8 mouse cellular contexts compared by ENCODE assay signal in genomic region chr9:45798467-45799164, GRCm38 (mm10). TPM values are rescaled to one million over a fixed set of nuclear protein-coding genes. Genes with fewer than 3 reads are reported as not detected.
DNase-seq lines count a peak whose midpoint lies in the region; ATAC-seq and TF ChIP-seq lines count a peak whose summit lies in the region.

No protein-coding gene starts in this region.

- peaks cover 18% of the 10 kb centered on the region for H3K4me1 ChIP-seq in forebrain, embryonic 10.5 days
- H3K4me1 ChIP-seq in intestine, embryonic 15.5 days (replicated peaks): 0 out of 2 replicates have a peak, but pooled peaks cover 6% of the 10 kb centered on the region
- no peaks in the 10 kb centered on the region for H3K4me1 ChIP-seq in lung, postnatal 0 days (ENCODE audit: insufficient read depth, low read depth, low read length)
- H3K4me1 ChIP-seq in stomach, embryonic 16.5 days (ENCODE audit: control insufficient read depth, insufficient read depth, low read length): no peaks in the 10 kb centered on the region

- TF ChIP-seq EP300 in lung, postnatal 0 days (IDR thresholded peaks at IDR 0.05): no peak

- ATAC-seq in intestine, embryonic 15.5 days: peak; percentile 81
- peak; percentile 80 for ATAC-seq in lung, postnatal 0 days
- ATAC-seq in stomach, embryonic 16.5 days (ENCODE audit: insufficient read depth, low FRiP score): peak; percentile 69; the same call in 1 of the 2 replicates
- ATAC-seq in monocyte, adult 5-6 weeks (replicated peaks; ENCODE audit: insufficient number of reproducible peaks, low FRiP score, low TSS enrichment, poor library complexity, severe bottlenecking): no peak

- no peak overlapping the region for H3K9ac ChIP-seq in intestine, embryonic 15.5 days
- H3K9ac ChIP-seq in lung, postnatal 0 days (replicated peaks; ENCODE audit: low read depth): no peak overlapping the region
- no peak overlapping the region for H3K9ac ChIP-seq in stomach, embryonic 16.5 days (ENCODE audit: low read length)

- H3K4me2 ChIP-seq in intestine, embryonic 15.5 days (replicated peaks): no peak overlapping the region
- no peak overlapping the region for H3K4me2 ChIP-seq in lung, postnatal 0 days (replicated peaks; ENCODE audit: low read depth, low read length)
- H3K4me2 ChIP-seq in stomach, embryonic 16.5 days (ENCODE audit: low read depth, low read length): no peak overlapping the region

- no peaks in the 10 kb centered on the region for H3K9me3 ChIP-seq in forebrain, embryonic 10.5 days
- no peaks in the 10 kb centered on the region for H3K9me3 ChIP-seq in intestine, embryonic 15.5 days
- H3K9me3 ChIP-seq in lung, postnatal 0 days (ENCODE audit: low read length): no peaks in the 10 kb centered on the region
- no peaks in the 10 kb centered on the region for H3K9me3 ChIP-seq in stomach, embryonic 16.5 days (replicated peaks; ENCODE audit: control insufficient read depth, low read length)

- TF ChIP-seq CTCF in lung, postnatal 0 days (IDR thresholded peaks at IDR 0.05): peak; percentile 65

- intact Hi-C loops in gastrocnemius, postnatal 14 days (cut with DNase I; ENCODE audit: low total_unique reads): no loop called here

- H3K4me3 ChIP-seq in forebrain, embryonic 10.5 days: no peak overlapping the region; the same call in 1 of the 2 replicates
- no peak overlapping the region for H3K4me3 ChIP-seq in intestine, embryonic 15.5 days (replicated peaks)
- H3K4me3 ChIP-seq in lung, postnatal 0 days (ENCODE audit: low read depth, low read length): no peak overlapping the region
- H3K4me3 ChIP-seq in stomach, embryonic 16.5 days (replicated peaks; ENCODE audit: low read length): no peak overlapping the region

- peak overlapping the region; percentile 17 for H3K27ac ChIP-seq in forebrain, embryonic 10.5 days
- H3K27ac ChIP-seq in intestine, embryonic 15.5 days: no peak overlapping the region
- no peak overlapping the region for H3K27ac ChIP-seq in lung, postnatal 0 days (ENCODE audit: low read length)
- no peak overlapping the region for H3K27ac ChIP-seq in stomach, embryonic 16.5 days (ENCODE audit: low read length)

- peaks cover 55% of the 10 kb centered on the region for H3K36me3 ChIP-seq in forebrain, embryonic 10.5 days (replicated peaks)
- peaks cover 6% of the 10 kb centered on the region; the same call in 1 of the 2 replicates for H3K36me3 ChIP-seq in intestine, embryonic 15.5 days
- H3K36me3 ChIP-seq in lung, postnatal 0 days (ENCODE audit: insufficient read depth, low read length): no peaks in the 10 kb centered on the region
- no peaks in the 10 kb centered on the region for H3K36me3 ChIP-seq in stomach, embryonic 16.5 days (ENCODE audit: control insufficient read depth, insufficient read depth, low read length)

- DNase-seq in gastrocnemius, postnatal 14 days: peak; percentile 38
- DNase-seq in gastrocnemius, adult 8-10 months (ENCODE audit: low spot score in 2 of 2): no peak
- peak; percentile 73 for DNase-seq in NIH3T3 (ENCODE audit: low read depth)
- peak; percentile 65 for DNase-seq in forebrain, embryonic 10.5 days (ENCODE audit: extremely low spot score, low spot score)
- peak; percentile 81 for DNase-seq in lung, postnatal 0 days (ENCODE audit: low spot score)

- 17% methylated on average over 13 of the region's 13 CpGs for WGBS in forebrain, embryonic 10.5 days
- 25% methylated on average over 13 of the region's 13 CpGs for WGBS in intestine, embryonic 15.5 days
- 21% methylated on average over 13 of the region's 13 CpGs for WGBS in lung, postnatal 0 days
- WGBS in stomach, embryonic 16.5 days: 18% methylated on average over 13 of the region's 13 CpGs

- no peaks in the 10 kb centered on the region for H3K27me3 ChIP-seq in forebrain, embryonic 10.5 days (ENCODE audit: poor library complexity, severe bottlenecking)
- no peaks in the 10 kb centered on the region for H3K27me3 ChIP-seq in intestine, embryonic 15.5 days (replicated peaks)
- H3K27me3 ChIP-seq in lung, postnatal 0 days (replicated peaks; ENCODE audit: insufficient read depth, low read length): no peaks in the 10 kb centered on the region
- H3K27me3 ChIP-seq in stomach, embryonic 16.5 days (ENCODE audit: control insufficient read depth, insufficient read depth, low read length): no peaks in the 10 kb centered on the region

RNA-seq across cellular contexts. Expression of gene Cep164, which starts 29.9 kb away (rescaled TPM):
- 1 to 10 TPM; 2.7 to 3.7 TPM for total RNA-seq in gastrocnemius, postnatal 14 days (2021)
- total RNA-seq in gastrocnemius, adult 8-10 months (2022): 1 to 10 TPM; 2.1 to 3.9 (median 2.4) TPM
- polyA plus RNA-seq in forebrain, embryonic 10.5 days (2016; fragmentation: Nextera tagmentation; extraction: Ambion mirVana): 19.3 and 20.4 TPM in 2 replicates
- 21.1 and 24.9 TPM in 2 replicates for polyA plus RNA-seq in intestine, embryonic 15.5 days (2015; fragmentation: Nextera tagmentation; extraction: Ambion mirVana)
- 16.5 and 19.4 TPM in 2 replicates for polyA plus RNA-seq in lung, postnatal 0 days (2015; fragmentation: Nextera tagmentation; extraction: Ambion mirVana)
- polyA plus RNA-seq in stomach, embryonic 16.5 days (2015; fragmentation: Nextera tagmentation; extraction: Ambion mirVana): 19.6 and 21.1 TPM in 2 replicates
- total RNA-seq in monocyte, adult 5-6 weeks (2017): 10.6 to 16.4 TPM (median 13.0 TPM) in 3 replicates

RNA-seq across cellular contexts. Expression of gene Bace1, which starts 39.8 kb away (rescaled TPM):
- 10 to 100 TPM; 41.0 to 55.8 TPM for total RNA-seq in gastrocnemius, postnatal 14 days (2021)
- total RNA-seq in gastrocnemius, adult 8-10 months (2022): 10 to 100 TPM; 28.3 to 64.8 (median 51.1) TPM
- 18.5 and 20.7 TPM in 2 replicates for polyA plus RNA-seq in forebrain, embryonic 10.5 days (2016; fragmentation: Nextera tagmentation; extraction: Ambion mirVana)
- 20.8 and 22.5 TPM in 2 replicates for polyA plus RNA-seq in intestine, embryonic 15.5 days (2015; fragmentation: Nextera tagmentation; extraction: Ambion mirVana)
- 16.6 and 18.3 TPM in 2 replicates for polyA plus RNA-seq in lung, postnatal 0 days (2015; fragmentation: Nextera tagmentation; extraction: Ambion mirVana)
- 23.2 and 24.1 TPM in 2 replicates for polyA plus RNA-seq in stomach, embryonic 16.5 days (2015; fragmentation: Nextera tagmentation; extraction: Ambion mirVana)
- total RNA-seq in monocyte, adult 5-6 weeks (2017): 0.29 to 1.1 TPM (median 0.43 TPM) in 3 replicates

Comparison
In these comparisons a context has a peak if more than half of its experiments do, and no peak if none do; other contexts are left out.
1. DNase-seq: peak in gastrocnemius, postnatal 14 days (single experiment), NIH3T3 (single experiment), forebrain, embryonic 10.5 days (single experiment) and lung, postnatal 0 days (single experiment); none in gastrocnemius, adult 8-10 months (0 of 2).